Mouse (Mus musculus): ENCODE measurements around the gene Acsl1. TPM values are rescaled to one million over a fixed set of nuclear protein-coding genes. Genes with fewer than 3 reads are reported as not detected.

Gene Acsl1
- total RNA-seq, 2 experiments from 2014 or later: 41.4 to 45.8 TPM

DNA sequence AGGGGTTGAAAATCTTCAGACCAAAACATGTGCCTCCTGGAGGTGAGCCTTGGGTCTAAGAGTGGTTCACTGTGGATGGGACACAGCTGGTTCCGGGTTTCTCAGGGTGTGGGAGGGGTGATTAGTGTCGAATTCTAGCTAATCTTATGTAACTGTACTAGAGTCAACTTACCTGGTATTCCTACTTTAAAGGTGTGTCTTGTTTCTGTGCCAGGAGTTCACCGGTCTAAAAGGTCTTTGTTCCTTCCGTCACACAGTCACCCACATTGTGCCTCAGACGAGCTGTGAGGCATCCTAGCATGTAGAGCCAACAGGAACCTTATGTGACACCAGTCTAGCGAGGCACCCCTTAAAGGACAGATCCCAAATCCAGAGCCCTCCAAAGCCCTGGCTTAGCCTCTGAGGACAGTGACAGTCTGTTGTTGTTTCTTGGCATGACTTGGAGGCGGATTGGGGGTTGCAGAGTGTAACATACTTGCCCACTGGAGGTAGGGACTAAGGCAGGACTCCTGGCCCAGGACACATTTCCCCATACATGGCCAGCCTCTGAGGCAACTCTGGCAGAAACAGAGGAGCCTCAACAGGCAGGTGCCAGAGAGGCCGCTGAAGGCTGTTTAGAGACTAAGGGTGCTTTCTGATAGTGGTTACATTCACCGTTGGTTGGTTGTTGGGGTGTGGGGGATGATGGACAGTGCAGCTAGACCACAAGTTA, 7.1 kb downstream of the Acsl1 start:
- intact Hi-C loops (cut with DNase I): no loop called here
- no peak for TF ChIP-seq CTCF (IDR thresholded peaks at IDR 0.05)
- no peak for DNase-seq (ENCODE audit: extremely low spot score in 1 of 2, low spot score in 2 of 2)
- Histone ChIP-seq H3K4me3 (no peak overlapping the region), H3K27ac (no peak overlapping the region)

DNA sequence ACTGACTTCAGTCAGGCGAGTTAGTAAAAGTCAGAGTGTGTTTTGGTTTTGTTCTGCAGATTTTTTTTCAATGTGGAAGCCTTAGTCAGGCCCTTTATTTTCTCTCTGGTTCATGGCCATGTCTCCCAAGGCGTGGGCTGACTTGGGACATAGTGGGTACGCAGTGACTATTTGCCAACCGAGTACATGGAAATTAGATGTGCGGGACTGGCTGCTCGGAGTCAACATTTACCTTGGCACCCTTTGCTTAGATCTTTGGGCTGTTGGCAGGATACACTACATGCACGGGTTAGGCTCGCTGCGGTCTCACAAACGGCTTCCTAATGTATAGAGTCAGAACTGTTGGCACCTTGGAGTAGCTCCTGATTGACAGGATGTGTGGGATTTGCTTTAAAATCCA, 7.9 kb downstream of the Acsl1 start:
- TF ChIP-seq CTCF (IDR thresholded peaks at IDR 0.05): no peak
- intact Hi-C loops (cut with DNase I): no loop called here
- H3K4me3 ChIP-seq: no peak overlapping the region
- DNase-seq (ENCODE audit: extremely low spot score in 1 of 2, low spot score in 2 of 2): no peak
- no peak overlapping the region for H3K27ac ChIP-seq

DNA sequence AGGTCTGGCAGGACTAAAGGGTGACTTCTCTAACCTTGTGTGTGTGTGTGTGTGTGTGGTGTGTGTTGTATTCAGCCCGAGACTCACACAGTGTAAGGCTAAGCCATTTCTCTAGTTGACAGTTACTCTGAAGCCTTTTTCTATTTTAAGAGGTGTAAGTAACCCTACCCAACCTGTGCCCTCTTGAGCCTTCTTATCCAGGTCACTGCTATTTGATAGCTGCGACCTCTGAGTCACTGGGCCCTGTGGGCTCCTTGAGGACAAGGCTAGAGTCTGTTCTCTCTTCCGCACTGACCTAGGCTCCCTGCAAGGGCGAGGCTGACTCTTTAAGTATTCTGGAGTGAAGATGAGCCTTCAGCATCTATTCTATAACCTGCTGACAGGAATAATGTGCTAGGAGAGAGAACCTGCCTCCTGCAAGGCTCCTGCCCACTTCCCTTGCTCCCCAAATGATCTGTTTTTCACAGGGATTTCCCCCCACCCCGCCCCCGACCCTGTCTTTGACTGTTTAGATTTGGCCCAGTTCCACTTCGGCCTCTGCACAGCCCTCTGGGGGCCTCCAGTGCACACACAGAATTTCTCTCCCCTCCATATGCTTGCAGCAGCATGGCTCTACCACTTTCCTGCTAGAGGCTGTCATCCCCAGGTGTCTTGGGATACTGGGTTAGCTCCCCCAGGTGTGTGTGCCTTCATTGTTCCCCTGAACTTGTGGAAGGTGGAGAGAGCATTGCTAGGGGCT, 9.1 kb downstream of the Acsl1 start:
- no peak for DNase-seq (ENCODE audit: extremely low spot score in 1 of 2, low spot score in 2 of 2)
- Histone ChIP-seq H3K4me3 (no peak overlapping the region), H3K27ac (no peak overlapping the region)
- intact Hi-C loops (cut with DNase I): no loop called here
- TF ChIP-seq CTCF (IDR thresholded peaks at IDR 0.05): no peak

DNA sequence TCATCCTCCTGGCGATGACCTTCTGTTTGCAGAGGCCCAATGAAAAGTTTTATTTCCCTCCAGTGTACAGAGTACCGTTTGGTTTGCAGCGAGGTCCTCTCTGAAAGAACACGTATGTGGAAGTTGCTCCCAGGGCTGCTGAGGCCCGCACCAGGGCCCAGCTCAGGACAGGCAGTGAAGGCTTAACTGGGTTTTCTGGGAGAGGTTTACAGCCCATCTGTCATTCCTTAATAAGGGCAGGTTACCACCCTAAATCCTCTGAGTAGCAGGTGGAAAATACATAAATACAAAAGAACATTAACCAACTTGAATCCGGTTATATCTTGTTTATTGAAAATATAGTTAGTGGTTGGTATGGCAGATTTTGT, 9.7 kb downstream of the Acsl1 start:
- Histone ChIP-seq H3K27ac (no peak overlapping the region), H3K4me3 (no peak overlapping the region)
- no peak for DNase-seq (ENCODE audit: extremely low spot score in 1 of 2, low spot score in 2 of 2)
- intact Hi-C loops (cut with DNase I): no loop called here
- no peak for TF ChIP-seq CTCF (IDR thresholded peaks at IDR 0.05)

DNA sequence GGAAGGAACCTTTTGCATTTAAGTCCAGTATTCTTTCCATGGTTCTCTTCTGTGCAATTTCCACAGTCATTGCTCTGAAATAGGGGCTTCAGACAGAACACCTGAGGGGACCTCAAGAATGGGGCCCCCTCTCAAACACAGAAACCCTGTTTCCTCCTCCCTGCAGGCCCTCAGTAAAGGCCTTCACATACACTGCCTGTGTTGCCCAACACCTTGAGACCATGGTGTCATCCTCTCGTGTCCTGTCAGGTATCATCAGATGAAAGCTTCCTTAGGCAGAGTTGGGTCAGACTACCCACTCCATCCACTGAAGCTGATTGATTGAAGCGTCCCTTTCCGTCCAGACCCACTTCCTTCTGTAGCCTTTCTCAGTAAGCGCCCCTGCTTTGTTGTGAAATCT, 11.9 kb downstream of the Acsl1 start:
- intact Hi-C loops (cut with DNase I): no loop called here
- TF ChIP-seq CTCF (IDR thresholded peaks at IDR 0.05): no peak
- Histone ChIP-seq H3K27ac (no peak overlapping the region), H3K4me3 (no peak overlapping the region)
- DNase-seq (ENCODE audit: extremely low spot score in 1 of 2, low spot score in 2 of 2): peak in 1 of 2 experiments; percentile 1

DNA sequence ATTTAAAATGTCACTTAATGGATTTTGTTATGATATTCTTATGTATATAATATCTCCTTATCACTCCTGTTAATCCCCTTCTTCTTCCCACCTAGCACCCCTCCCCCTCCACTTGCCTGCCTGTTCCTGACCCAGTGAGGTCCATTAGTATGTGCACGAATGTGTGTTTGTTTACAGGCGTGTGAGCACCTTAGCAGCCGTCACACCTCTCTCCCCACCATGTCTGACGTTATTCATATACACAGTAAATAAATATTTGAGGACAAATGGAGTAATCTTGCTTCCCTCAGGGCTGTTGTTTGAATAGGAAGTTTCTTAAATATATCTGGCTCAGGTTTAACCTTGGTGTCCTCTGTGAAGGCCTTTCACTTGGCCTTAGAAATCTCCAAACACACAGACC, 12.4 kb downstream of the Acsl1 start:
- no peak for TF ChIP-seq CTCF (IDR thresholded peaks at IDR 0.05)
- intact Hi-C loops (cut with DNase I): no loop called here
- no peak for DNase-seq (ENCODE audit: extremely low spot score in 1 of 2, low spot score in 2 of 2)
- Histone ChIP-seq H3K4me3 (no peak overlapping the region), H3K27ac (no peak overlapping the region)

DNA sequence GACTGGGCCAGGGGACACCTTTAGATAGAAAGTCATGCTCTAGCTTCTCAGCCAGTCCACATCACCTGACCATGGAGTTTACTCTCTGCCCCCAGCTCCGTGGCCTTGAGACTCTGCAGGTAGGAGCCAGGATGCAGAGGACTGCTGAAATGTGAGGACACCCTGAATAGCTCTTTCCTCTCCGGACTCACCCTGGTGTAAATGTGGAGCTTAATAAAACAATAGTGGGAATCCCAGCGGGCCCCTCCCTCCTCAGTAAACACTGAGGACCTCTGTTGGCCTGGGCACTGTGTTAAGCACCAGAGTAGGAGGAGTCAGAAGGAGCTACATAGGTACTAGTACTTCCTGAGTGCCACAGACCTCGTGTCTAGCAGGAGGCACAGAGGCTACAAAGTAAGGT, 13.2 kb downstream of the Acsl1 start:
- no peak overlapping the region for H3K4me3 ChIP-seq
- peak in 1 of 2 experiments; percentile 6 for DNase-seq (ENCODE audit: extremely low spot score in 1 of 2, low spot score in 2 of 2)
- H3K27ac ChIP-seq: no peak overlapping the region
- intact Hi-C loops (cut with DNase I): no loop called here
- no peak for TF ChIP-seq CTCF (IDR thresholded peaks at IDR 0.05)

DNA sequence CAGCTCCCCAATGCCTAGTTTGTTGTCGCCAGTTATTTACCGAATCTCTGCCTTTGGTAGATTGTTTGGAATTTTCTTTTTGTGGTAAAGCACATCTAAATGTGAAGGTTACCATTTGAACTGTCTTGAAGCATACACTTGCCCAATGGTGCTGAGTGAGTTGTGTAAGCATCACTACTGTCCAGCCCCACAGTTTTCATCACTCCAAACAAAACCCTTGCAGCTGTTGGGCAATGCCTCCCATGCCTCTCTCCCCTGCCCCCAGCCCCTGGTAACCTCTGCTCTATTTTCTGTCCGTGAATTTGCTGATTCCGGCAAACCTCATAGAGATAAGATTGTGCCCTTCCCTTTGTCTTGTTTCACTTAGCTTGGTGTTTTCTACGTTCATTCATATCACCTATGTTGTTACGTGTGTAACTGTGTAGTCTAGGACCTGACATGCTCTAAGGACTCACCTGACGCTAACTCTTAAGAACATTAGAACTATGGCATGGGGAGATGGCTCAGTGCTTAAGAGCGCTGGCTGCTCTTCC, 14.2 kb downstream of the Acsl1 start:
- intact Hi-C loops (cut with DNase I): no loop called here
- no peak for DNase-seq (ENCODE audit: extremely low spot score in 1 of 2, low spot score in 2 of 2)
- no peak for TF ChIP-seq CTCF (IDR thresholded peaks at IDR 0.05)
- H3K27ac ChIP-seq: no peak overlapping the region
- H3K4me3 ChIP-seq: no peak overlapping the region

DNA sequence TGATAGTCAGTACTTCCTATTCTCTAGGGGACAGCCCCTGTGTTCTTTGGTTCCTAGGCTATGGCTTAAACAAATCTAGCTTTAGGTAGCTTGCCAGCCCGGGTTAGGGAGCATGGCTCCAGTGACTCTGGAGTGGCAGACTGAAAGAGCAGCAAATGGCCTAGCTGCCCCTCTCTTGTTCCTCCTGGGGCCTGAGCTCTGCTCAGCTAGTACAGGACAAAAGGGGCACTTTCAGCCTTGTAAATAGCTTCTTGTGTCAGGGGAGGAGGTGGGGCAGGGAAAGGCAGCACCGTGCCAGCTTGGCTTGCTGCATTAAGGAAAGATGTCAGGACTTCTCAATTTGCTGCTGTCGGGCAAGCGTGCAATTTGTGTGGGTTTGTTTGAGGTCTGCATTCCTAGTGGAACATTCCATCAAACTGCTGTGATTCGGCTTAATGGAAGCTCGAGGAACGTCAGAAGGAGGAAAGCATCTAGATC, 17.3 kb downstream of the Acsl1 start:
- no peak overlapping the region for H3K4me3 ChIP-seq
- TF ChIP-seq CTCF (IDR thresholded peaks at IDR 0.05): no peak
- peak overlapping the region; percentile 51; the same call in 1 of the 2 replicates for H3K27ac ChIP-seq
- peak in 1 of 2 experiments; percentile 33 for DNase-seq (ENCODE audit: extremely low spot score in 1 of 2, low spot score in 2 of 2)
- intact Hi-C loops (cut with DNase I): no loop called here

DNA sequence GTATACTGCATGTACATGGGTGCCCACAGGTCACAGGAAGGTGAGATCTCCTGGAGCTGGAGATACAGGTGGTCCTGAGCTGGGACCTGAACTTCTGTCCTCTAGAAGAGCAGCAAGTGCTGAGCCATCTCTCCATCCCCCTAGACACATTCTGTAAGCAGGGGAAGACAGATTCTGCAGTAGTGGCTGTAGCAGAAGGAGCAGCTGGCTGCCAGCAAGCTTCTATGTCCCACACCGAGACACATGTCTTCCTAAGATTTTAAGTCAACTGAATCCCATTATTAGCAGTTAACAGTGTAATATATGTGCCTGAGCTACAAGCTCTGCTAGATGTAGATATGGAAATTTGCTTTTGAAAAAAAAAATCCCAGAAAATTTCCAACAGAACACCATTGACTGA, 18.4 kb downstream of the Acsl1 start:
- H3K27ac ChIP-seq: peak overlapping the region; percentile 29
- no peak overlapping the region for H3K4me3 ChIP-seq
- no peak for TF ChIP-seq CTCF (IDR thresholded peaks at IDR 0.05)
- no peak for DNase-seq (ENCODE audit: extremely low spot score in 1 of 2, low spot score in 2 of 2)
- intact Hi-C loops (cut with DNase I): no loop called here

DNA sequence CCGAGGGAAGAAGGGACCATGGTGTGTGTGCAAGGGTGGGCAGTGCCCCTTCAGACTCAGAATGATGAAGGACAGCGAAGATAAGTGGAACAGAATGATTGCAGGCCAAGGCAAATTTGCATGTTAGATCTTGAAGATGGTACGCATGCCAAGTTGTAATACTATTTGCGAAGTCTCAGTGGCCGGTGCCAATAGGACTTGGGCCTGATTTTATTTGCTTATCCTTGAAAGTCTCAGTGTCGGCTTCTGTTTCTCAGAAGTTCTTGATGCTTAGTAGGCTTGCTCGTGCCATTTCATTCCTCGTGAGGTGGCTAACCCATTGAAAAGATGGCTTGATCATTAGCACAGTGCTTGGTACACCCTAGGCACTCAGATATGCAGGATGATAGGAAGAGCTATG, 19.4 kb downstream of the Acsl1 start:
- intact Hi-C loops (cut with DNase I): no loop called here
- Histone ChIP-seq H3K27ac (peak overlapping the region; percentile 32; the same call in 1 of the 2 replicates), H3K4me3 (no peak overlapping the region)
- no peak for TF ChIP-seq CTCF (IDR thresholded peaks at IDR 0.05)
- no peak for DNase-seq (ENCODE audit: extremely low spot score in 1 of 2, low spot score in 2 of 2)

DNA sequence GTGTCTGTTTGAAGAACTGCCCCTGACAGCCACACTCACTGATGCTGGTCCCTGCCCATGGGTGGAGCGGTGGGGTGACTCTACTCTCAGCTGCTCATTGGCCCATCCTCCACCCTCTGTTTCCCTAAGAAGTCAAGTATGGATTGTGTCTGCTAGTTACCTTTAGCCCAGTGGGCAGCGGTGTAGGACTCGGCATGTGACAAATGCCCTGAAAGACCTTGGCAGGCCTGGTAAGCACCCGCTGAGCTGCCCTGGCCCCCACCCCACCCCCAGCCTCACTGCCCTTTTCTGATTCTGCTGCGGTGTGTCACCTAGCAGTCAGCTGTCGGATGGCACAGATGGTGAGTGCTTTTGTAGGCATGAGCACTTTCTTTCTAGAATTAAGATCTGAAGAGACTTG, 20.0 kb downstream of the Acsl1 start:
- no peak for DNase-seq (ENCODE audit: extremely low spot score in 1 of 2, low spot score in 2 of 2)
- no peak overlapping the region for H3K27ac ChIP-seq
- TF ChIP-seq CTCF (IDR thresholded peaks at IDR 0.05): no peak

More for the DNA sequence above, 20.0 kb downstream of the Acsl1 start:
- H3K4me3 ChIP-seq: 0 out of 2 replicates have a peak overlapping the region, but pooled peaks have one; percentile 8
- intact Hi-C loops (cut with DNase I): no loop called here
